Mouse (Mus musculus): ENCODE measurements at regions not wholly inside any gene's neighbourhood (a gene's known extent, or its start where the extent isn't known, plus 50 kb on each side); places are given as distances from the start of the nearest gene placed in this dataset.

GRCm38 (mm10) chr3:147298065-147298464, 445.9 kb downstream of the Ttll7 start:
- TF ChIP-seq CTCF (conservative IDR thresholded peaks at IDR 0.05; ENCODE audit: low read length) (no peak), NANOG (IDR thresholded peaks at IDR 0.05; ENCODE audit: borderline replicate concordance, low read length) (peak; percentile 35; the same call in 1 of the 2 replicates), POU5F1 (IDR thresholded peaks at IDR 0.05; ENCODE audit: borderline replicate concordance, low read length) (no peak)
